Mouse (Mus musculus): ENCODE data around the gene Gm765.

Gene Gm765

GRCm38 (mm10) chr6:98240561-98241272, 101.8 kb downstream of the Gm765 start:
- in situ Hi-C loops (cut with MboI; ENCODE audit: low pct_unique_long_range_greater_than_20kb in 1 of 2, low sequenced_read_pairs in 2 of 2, unreplicated experiment in 1 of 2) = no loop called here

- in situ Hi-C loops (cut with MboI; ENCODE audit: low pct_unique_long_range_greater_than_20kb in 1 of 2, low sequenced_read_pairs in 2 of 2, unreplicated experiment in 1 of 2) = no loop called here
Measured at GRCm38 (mm10) chr6:98234097-98234496, 108.5 kb downstream of the Gm765 start.

- in situ Hi-C loops (cut with MboI; ENCODE audit: low pct_unique_long_range_greater_than_20kb in 1 of 2, low sequenced_read_pairs in 2 of 2, unreplicated experiment in 1 of 2) = no loop called here
Measured at GRCm38 (mm10) chr6:98223923-98224322, 118.6 kb downstream of the Gm765 start.

- in situ Hi-C loops (cut with MboI; ENCODE audit: low pct_unique_long_range_greater_than_20kb in 1 of 2, low sequenced_read_pairs in 2 of 2, unreplicated experiment in 1 of 2) = no loop called here
Measured at GRCm38 (mm10) chr6:98221970-98222369, 120.6 kb downstream of the Gm765 start.

- in situ Hi-C loops (cut with MboI; ENCODE audit: low pct_unique_long_range_greater_than_20kb in 1 of 2, low sequenced_read_pairs in 2 of 2, unreplicated experiment in 1 of 2) = no loop called here
Measured at GRCm38 (mm10) chr6:98212225-98212624, 130.3 kb downstream of the Gm765 start.

GRCm38 (mm10) chr6:98210237-98210636, 132.3 kb downstream of the Gm765 start:
- in situ Hi-C loops (cut with MboI; ENCODE audit: low pct_unique_long_range_greater_than_20kb in 1 of 2, low sequenced_read_pairs in 2 of 2, unreplicated experiment in 1 of 2) = no loop called here

GRCm38 (mm10) chr6:98208051-98208450, 134.5 kb downstream of the Gm765 start:
- in situ Hi-C loops (cut with MboI; ENCODE audit: low pct_unique_long_range_greater_than_20kb in 1 of 2, low sequenced_read_pairs in 2 of 2, unreplicated experiment in 1 of 2) = no loop called here

GRCm38 (mm10) chr6:98198706-98199105, 143.8 kb downstream of the Gm765 start:
- in situ Hi-C loops (cut with MboI; ENCODE audit: low pct_unique_long_range_greater_than_20kb in 1 of 2, low sequenced_read_pairs in 2 of 2, unreplicated experiment in 1 of 2) = no loop called here

GRCm38 (mm10) chr6:98190745-98191442, 151.7 kb downstream of the Gm765 start:
- in situ Hi-C loops (cut with MboI; ENCODE audit: low pct_unique_long_range_greater_than_20kb in 1 of 2, low sequenced_read_pairs in 2 of 2, unreplicated experiment in 1 of 2) = no loop called here
